Mouse (Mus musculus) embryonic facial prominence, embryonic 11.5 days (tissue): Measurements from ENCODE around the gene Matn4. TPM values are rescaled to one million over a fixed set of nuclear protein-coding genes. Genes with fewer than 3 reads are reported as not detected.

ENCODE experiments used
- ATAC-seq: fragments of 200-750 bp; cut with Nextera tagmentation; replicated peaks from 2 replicates; pipeline ENCODE4 v1.8.0; 2017; ENCODE audit warnings: low read depth; ENCODE audit not compliant: insufficient number of reproducible peaks, low FRiP score, low TSS enrichment
- DNase-seq: peaks from one replicate; pipeline ENCODE4 v3.0.0-alpha.2; 2015; ENCODE audit warnings: low spot score
- H3K27ac ChIP-seq: fragments of 300-500 bp; sonication (generic); replicated peaks from 2 replicates; pipeline ENCODE4 v1.5.1; 2014; ENCODE audit warnings: mild to moderate bottlenecking, low read depth, low read length, control low read depth
- H3K27me3 ChIP-seq: fragments of 300-500 bp; sonication (generic); 2 replicates; pipeline ENCODE4 v1.6.1; 2014; ENCODE audit warnings: mild to moderate bottlenecking, low read length, moderate library complexity, mixed read lengths; ENCODE audit not compliant: control insufficient read depth, insufficient read depth
- H3K36me3 ChIP-seq: fragments of 300-500 bp; sonication (generic); replicated peaks from 2 replicates; pipeline ENCODE4 v1.6.1; 2014; ENCODE audit warnings: low read depth, mild to moderate bottlenecking, low read length, moderate library complexity, mixed read lengths; ENCODE audit not compliant: control insufficient read depth, insufficient read depth
- H3K4me1 ChIP-seq: fragments of 300-500 bp; sonication (generic); 2 replicates; pipeline ENCODE4 v1.6.1; 2014; ENCODE audit warnings: low read length, mixed read lengths; ENCODE audit not compliant: control insufficient read depth, insufficient read depth
- H3K4me2 ChIP-seq: fragments of 300-500 bp; sonication (generic); 2 replicates; pipeline ENCODE4 v1.6.1; 2014; ENCODE audit warnings: low read depth, mild to moderate bottlenecking, control low read depth, low read length, moderate library complexity
- H3K4me3 ChIP-seq: fragments of 300-500 bp; sonication (generic); 2 replicates; pipeline ENCODE4 v1.5.1; 2014; ENCODE audit warnings: low read depth, low read length, control low read depth
- H3K9ac ChIP-seq: fragments of 300-500 bp; sonication (generic); replicated peaks from 2 replicates; pipeline ENCODE4 v1.6.1; 2014; ENCODE audit warnings: mild to moderate bottlenecking, control low read depth, low read length
- H3K9me3 ChIP-seq: fragments of 300-500 bp; sonication (generic); replicated peaks from 2 replicates; pipeline ENCODE4 v1.6.1; 2016; ENCODE audit warnings: mild to moderate bottlenecking, low read length, inconsistent platforms, mixed read lengths; ENCODE audit not compliant: control insufficient read depth
- WGBS: fragments of 180-500 bp; shearing (Covaris S2); extraction: QIAGEN DNeasy Blood & Tissue Kit; methylation state at CpG from one replicate; pipeline ENCODE4 v1.1.7; 2014; 5-methylcytosine and 5-hydroxymethylcytosine counted together
- polyA plus RNA-seq: library from polyadenylated mRNA; unstranded; fragments of >200 nt; fragmentation: Nextera tagmentation; extraction: Ambion mirVana; gene quantifications from 2 replicates; pipeline ENCODE4 v1.2.1, GENCODE M21; 2014

The Matn4 gene
- polyA plus RNA-seq, 1 experiment from 2014 or later, result 1.3 TPM

GRCm38 (mm10) chr2:164371371-164371770, 33.6 kb downstream of the Matn4 start:
- no peak overlapping the region for H3K4me3 ChIP-seq
- H3K9me3 ChIP-seq, result no peaks in the 10 kb centered on the region
- no peak for ATAC-seq
- H3K4me1 ChIP-seq, result no peaks in the 10 kb centered on the region
- H3K27ac ChIP-seq, result no peak overlapping the region
- H3K36me3 ChIP-seq, result no peaks in the 10 kb centered on the region
- H3K4me2 ChIP-seq, result no peak overlapping the region
- no peak for DNase-seq
- no peaks in the 10 kb centered on the region for H3K27me3 ChIP-seq
- no peak overlapping the region for H3K9ac ChIP-seq
- 85% methylated on average over 3 of the region's 3 CpGs for WGBS

DNA sequence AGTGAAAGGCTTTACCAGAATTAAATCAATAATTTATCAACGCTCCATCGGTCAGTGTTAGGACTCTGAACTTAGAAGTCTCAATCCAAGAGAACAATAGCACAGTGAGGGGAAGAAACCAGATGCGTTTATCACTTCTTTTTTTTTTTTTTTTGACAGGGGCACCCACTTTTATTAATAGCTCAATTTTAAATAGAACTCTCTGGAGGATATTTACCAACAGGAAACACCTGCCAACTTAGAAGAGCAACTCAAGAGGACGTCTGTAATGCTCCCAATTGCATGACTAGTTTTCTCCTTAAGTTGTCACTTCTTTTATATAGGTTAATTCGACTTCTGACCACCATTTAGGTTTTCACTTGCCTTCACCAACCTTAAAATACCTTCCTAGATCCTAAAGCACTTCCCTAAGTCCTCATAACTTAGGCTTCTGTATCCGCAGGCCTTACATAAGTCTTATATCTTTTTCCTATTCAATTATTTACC, 36.3 kb downstream of the Matn4 start:
- ATAC-seq, result no peak
- no peaks in the 10 kb centered on the region for H3K27me3 ChIP-seq
- no peak for DNase-seq
- no peaks in the 10 kb centered on the region for H3K9me3 ChIP-seq
- H3K36me3 ChIP-seq, result no peaks in the 10 kb centered on the region
- no peak overlapping the region for H3K27ac ChIP-seq
- H3K4me1 ChIP-seq, result no peaks in the 10 kb centered on the region
- H3K4me3 ChIP-seq, result no peak overlapping the region
- 80% methylated on average over 6 of the region's 6 CpGs for WGBS
- H3K9ac ChIP-seq, result no peak overlapping the region
- no peak overlapping the region for H3K4me2 ChIP-seq

- Histone ChIP-seq H3K9me3 (no peaks in the 10 kb centered on the region), H3K9ac (no peak overlapping the region), H3K36me3 (no peaks in the 10 kb centered on the region), H3K4me3 (no peak overlapping the region), H3K27me3 (no peaks in the 10 kb centered on the region), H3K27ac (no peak overlapping the region), H3K4me1 (no peaks in the 10 kb centered on the region), H3K4me2 (no peak overlapping the region)
- no peak for DNase-seq
- WGBS, result 64% methylated on average over 3 of the region's 3 CpGs
- ATAC-seq, result no peak
Observed at GRCm38 (mm10) chr2:164366947-164367346, 38.0 kb downstream of the Matn4 start.

DNA sequence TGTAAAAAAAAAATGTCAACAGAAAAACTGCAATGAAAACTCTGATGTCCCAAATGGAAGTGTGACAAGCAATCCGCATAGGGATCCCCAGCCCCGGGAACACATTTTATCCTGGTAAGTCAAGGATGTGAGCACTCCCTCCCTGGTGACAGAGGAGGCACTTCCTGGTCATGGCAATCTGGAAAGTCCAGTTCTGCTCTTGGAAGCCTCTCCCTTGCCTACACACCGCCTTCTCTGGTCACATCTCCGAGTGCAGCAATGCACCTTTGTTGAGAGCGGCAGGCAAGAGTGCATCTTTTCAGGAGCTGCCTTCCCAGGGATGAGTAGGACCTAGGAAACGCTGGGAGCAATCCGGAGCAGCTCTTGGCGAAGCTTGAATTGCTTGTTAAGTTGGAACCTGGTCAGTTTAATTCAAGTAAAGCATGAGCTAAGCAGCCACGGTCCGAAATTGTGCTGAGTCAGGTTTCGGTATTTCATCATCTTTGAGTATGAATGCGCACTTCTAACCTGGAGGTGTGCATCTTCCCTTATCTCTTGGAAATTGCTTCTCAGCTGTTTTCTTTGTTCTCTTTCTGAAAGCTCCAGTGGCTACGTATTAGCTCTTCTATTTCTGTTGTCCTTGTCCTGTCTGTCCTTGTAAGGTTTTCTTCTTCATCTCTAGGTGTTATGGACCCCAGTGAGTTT, 43.8 kb downstream of the Matn4 start:
- Histone ChIP-seq H3K36me3 (no peaks in the 10 kb centered on the region), H3K9me3 (no peaks in the 10 kb centered on the region), H3K9ac (no peak overlapping the region), H3K27ac (no peak overlapping the region), H3K4me1 (no peaks in the 10 kb centered on the region), H3K27me3 (no peaks in the 10 kb centered on the region), H3K4me2 (no peak overlapping the region), H3K4me3 (no peak overlapping the region)
- no peak for DNase-seq
- WGBS, result 38% methylated on average over 13 of the region's 13 CpGs
- no peak for ATAC-seq

- DNase-seq (no peak), ATAC-seq (no peak)
- 61% methylated on average over 5 of the region's 5 CpGs for WGBS
- Histone ChIP-seq H3K9me3 (no peaks in the 10 kb centered on the region), H3K27ac (no peak overlapping the region), H3K36me3 (no peaks in the 10 kb centered on the region), H3K4me2 (no peak overlapping the region), H3K4me3 (no peak overlapping the region), H3K9ac (no peak overlapping the region), H3K27me3 (no peaks in the 10 kb centered on the region), H3K4me1 (no peaks in the 10 kb centered on the region)
Observed at GRCm38 (mm10) chr2:164359668-164360067, 45.3 kb downstream of the Matn4 start.

DNA sequence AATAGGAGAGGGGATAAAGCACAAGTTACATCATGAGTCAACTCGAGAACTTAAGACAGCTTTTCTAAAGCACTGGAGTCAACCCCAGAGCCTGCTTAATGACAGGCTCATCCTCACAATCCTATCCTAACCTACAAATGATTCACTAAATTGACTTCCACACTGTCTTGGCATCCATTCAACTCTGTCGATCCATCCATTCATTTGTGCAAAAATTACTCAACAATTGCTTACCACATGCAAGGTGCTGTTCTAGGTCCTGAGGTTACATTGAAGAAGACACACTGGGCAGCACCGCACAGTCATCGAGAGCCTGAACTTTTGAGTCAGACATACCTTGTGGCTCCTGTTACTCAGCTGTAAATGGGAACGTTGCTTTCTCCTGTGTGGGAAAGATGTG, 45.9 kb downstream of the Matn4 start:
- Histone ChIP-seq H3K27ac (no peak overlapping the region), H3K4me1 (no peaks in the 10 kb centered on the region), H3K9me3 (no peaks in the 10 kb centered on the region), H3K9ac (no peak overlapping the region), H3K27me3 (no peaks in the 10 kb centered on the region), H3K4me2 (no peak overlapping the region), H3K4me3 (no peak overlapping the region), H3K36me3 (no peaks in the 10 kb centered on the region)
- ATAC-seq, result no peak
- 85% methylated on average over 5 of the region's 5 CpGs for WGBS
- no peak for DNase-seq

DNA sequence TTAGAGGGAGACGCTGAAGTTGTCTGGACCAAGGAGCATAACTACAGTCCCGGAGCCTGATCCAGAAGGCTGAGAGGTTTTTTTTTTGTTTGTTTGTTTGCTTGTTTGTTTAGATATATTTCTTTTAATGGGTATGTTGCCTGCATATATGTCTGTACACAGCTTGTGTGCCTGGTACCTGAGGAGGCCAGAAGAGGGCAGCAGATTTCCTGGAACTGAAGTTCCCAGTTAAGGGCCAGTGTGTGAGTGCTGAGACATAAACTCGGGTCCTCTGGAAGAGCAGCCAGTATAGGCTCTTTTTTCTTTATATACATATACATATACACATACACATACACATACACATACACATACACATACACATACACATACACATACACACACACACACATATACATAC, 46.6 kb downstream of the Matn4 start:
- Histone ChIP-seq H3K4me2 (no peak overlapping the region), H3K36me3 (no peaks in the 10 kb centered on the region), H3K4me3 (no peak overlapping the region), H3K4me1 (no peaks in the 10 kb centered on the region), H3K9me3 (no peaks in the 10 kb centered on the region), H3K27ac (no peak overlapping the region), H3K27me3 (no peaks in the 10 kb centered on the region), H3K9ac (no peak overlapping the region)
- DNase-seq (no peak), ATAC-seq (no peak)
- WGBS, result 84% methylated on average over 3 of the region's 3 CpGs

DNA sequence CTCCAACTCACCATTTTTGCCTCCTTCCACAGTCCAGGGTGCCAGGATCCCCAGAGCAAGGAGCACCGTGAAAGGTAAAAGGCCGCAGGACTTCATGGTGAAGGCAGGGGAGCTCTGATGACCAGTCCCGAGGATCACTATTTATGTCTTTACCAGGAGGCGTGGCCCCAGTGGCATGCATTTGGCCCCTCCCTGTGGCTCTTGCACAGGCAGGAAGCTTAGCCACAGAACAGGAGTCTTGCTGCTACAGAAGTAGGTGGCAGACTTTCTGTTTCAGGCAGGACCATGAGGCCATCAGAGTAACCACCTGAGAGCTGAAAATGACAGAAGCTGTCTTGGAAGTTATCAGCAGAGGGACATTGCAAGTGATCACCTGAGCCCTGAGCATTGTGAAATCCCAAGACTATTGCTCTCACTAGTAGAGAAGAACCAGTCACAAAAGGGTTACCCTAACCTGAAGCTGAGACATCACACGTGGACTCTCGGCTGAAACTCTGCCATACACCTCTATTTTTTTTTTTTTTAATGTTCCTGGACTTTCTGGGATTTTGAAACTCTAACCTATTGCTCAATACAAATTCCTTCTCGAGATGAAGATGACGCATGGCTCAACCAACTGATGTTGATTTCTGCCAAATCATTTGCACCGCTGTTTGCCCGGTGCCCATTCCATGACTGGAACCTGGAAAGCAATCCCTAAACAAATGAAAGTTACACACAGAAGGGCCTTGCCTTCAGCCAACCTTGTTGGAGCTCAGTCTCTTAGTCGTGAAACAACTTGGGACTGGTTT, 48.6 kb downstream of the Matn4 start:
- Histone ChIP-seq H3K4me3 (no peak overlapping the region), H3K9me3 (no peaks in the 10 kb centered on the region), H3K27ac (no peak overlapping the region), H3K27me3 (no peaks in the 10 kb centered on the region), H3K36me3 (no peaks in the 10 kb centered on the region), H3K9ac (no peak overlapping the region), H3K4me1 (no peaks in the 10 kb centered on the region), H3K4me2 (no peak overlapping the region)
- DNase-seq (no peak), ATAC-seq (no peak)
- 77% methylated on average over 11 of the region's 11 CpGs for WGBS
